Mouse (Mus musculus) fibroblast of lung, adult 2 months (primary cell): ENCODE results near the gene Iffo2.
"Not testable (repeated sequence)": the region's sequence is repeated elsewhere in the genome, so short reads cannot be mapped to it uniquely, and the experiment has no call there.

Experiments
- DNase-seq: peaks from one replicate; pipeline ENCODE4 v3.0.0-alpha.2; 2011; ENCODE audit warnings: low read depth

The Iffo2 gene

GRCm38 (mm10) chr4:139530248-139530647 is at the start of gene Iffo2:
TSS of gene Iffo2 (plus strand) at chr4:139530548.
- not testable (repeated sequence) for DNase-seq

GRCm38 (mm10) chr4:139481400-139481799 is 48.9 kb upstream of the Iffo2 start:
- DNase-seq: no peak

DNA sequence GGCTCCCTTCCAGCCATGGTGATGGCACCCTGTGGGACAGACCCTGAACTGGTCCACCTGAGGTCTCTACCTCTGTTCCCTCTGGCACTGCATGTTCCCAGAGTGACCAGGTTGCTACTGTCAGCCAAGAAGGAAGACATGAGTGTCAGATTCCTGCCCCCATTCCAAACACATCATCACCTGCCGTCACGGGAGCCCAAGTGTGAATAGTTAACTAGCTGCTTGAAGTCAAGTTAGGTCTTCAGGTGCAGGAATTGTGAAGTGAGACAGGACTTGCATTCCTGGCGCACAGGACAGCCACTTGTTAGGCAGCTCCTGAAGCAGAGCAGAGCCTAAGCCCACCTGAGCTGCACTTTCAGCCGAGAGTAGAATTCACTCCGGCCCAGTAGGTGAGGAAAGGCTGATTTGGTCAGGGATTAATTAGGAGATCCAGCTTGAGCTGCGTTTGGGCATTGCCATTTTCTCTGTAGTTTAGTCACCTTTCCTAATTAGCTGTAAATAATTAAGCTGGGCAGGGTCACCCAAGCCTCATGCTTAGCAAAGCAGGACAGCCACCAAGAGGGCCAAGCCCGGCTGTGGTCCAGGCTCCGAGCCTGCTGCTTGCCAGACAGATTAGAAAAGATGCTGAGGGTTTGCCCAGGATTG is 46.8 kb upstream of the Iffo2 start:
- no peak for DNase-seq

- DNase-seq: no peak
These were observed 45.9 kb upstream of the Iffo2 start for GRCm38 (mm10) chr4:139484496-139484895.

DNA sequence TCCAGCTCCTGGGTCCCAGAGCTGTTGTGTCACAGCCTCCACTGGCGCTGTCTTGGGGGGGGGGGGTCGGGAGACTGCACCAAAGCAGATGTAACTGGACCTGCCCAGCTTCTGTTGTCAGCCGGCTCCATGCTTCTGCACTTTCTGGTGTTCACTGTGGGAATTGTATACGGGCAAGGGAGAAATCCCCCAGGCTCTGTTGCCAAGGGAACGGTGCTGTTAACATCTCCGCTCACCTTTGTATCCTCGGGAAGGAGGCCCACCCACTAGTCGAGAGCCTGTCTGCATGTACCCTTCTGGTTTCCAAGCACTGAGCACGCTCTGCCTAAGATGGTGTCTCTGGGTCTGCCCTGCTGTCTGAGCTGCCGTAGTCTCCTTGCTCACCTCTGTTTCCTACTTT is 43.3 kb upstream of the Iffo2 start:
- DNase-seq: no peak

GRCm38 (mm10) chr4:139488325-139488724 is 42.0 kb upstream of the Iffo2 start:
- DNase-seq: no peak

DNA sequence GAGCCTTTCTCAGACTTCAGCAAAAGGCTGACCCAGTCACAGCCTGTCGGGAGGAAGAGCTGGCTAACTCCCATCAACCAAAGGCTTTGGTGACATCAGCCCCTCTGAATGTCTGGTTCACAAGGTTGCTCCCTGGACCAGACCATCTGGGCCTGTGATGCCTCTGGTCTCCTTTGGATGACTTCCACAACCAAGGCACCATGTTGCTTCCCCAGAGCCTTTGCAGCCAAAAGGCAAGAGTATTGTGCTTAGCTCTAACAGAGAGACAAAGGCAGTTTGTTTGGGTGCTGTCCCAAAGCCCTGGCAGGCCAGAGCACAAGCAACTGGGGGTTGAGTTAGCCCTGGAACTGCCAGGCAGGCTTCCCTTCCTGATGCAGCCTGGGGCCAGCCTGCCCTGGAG is 40.4 kb upstream of the Iffo2 start:
- DNase-seq: peak; percentile 15

DNA sequence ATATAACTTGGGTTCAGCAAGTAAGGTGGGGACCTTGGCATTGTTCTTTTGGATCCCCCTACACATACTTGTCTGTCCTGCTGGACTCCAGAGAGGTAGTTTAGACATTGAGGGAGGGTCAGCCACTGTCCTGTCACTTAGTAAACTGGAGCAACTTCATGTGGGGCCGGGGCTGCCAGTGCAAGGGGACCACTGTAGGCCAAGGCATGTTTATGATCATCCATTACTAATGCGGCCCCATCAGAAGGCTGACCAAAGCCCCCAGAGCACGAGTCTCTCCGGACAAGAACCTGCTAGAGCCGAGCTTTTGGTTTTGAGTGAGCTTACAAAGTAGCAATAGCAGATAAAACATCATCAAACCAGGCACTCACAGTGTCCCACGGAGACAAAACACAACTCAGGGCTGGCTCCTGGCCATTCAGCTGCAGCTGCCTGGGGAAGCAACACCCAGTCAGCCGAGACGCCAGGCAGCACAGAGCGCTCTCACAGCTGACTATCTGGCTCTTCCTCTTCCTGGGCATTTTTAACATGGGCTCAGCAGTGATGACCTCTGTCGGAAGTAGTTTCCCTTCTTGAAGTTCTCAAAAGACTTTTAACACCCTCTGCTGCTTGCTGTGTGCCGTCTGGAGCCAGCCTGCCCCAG is 39.8 kb upstream of the Iffo2 start:
- no peak for DNase-seq

GRCm38 (mm10) chr4:139491541-139492170 is 38.7 kb upstream of the Iffo2 start:
- DNase-seq: no peak

- DNase-seq: no peak
These were observed 38.0 kb upstream of the Iffo2 start for GRCm38 (mm10) chr4:139492258-139492833.

DNA sequence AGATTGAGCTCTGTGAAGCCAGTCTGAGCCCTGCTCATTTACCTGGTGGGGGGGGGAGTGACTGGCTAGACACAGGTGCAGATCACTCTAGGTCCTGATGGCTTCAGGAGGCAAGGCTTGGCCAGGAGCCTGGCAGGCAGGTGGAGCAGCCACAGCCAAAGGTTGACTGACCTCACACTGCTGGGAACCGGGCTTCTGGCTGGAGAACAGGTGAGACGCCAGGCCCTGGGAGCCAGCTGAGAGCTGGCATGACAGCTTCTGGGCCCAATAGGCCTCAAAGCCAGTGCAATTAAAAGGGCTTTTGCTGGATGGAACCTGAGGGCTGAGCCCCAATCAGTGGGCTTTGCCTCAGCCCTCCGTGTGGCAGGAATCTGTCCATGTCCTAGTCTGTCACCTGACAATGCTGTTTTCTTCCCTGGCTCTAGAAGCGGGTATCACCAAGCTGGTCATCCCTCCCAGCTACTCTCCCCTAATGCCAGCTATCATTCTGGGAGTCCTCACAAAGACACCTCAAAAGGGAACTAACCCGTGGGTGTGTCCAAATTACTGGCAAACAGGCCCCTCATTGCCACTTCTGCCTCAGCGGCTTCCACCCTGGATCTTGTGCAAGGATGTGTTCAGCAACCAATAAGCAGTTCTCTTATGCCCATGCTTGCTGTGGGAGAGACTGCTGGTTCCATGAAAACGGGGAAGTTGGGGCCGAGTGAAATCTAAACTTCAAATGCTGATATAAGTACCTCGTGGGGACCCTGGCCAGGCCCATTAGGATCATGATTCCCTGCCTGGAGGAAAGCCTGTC is 36.9 kb upstream of the Iffo2 start:
- no peak for DNase-seq

- DNase-seq: peak; percentile 71
These were observed 29.5 kb upstream of the Iffo2 start for GRCm38 (mm10) chr4:139500814-139501213.

- no peak for DNase-seq
These were observed 28.6 kb upstream of the Iffo2 start for GRCm38 (mm10) chr4:139501702-139502101.

DNA sequence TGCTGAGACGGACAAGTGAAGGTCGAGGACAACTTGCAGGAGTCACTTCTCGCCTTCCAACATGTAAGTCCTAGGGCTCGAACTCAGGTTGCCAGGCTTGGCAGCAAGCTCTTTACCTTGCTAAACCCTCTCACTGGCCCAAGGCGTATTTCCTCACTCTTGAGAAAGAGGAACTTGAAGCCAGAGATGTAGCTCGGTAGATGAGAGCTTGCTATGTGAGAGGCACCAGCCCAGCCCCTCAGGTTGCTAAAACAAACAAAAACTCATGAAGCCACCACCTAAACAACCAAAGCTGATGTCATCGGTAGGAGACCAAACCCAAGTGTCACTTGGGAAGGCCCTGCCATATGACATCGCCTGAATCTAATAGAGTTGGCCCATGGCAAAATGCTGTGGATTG is 26.4 kb upstream of the Iffo2 start:
- DNase-seq: no peak

GRCm38 (mm10) chr4:139505716-139506115 is 24.6 kb upstream of the Iffo2 start:
- no peak for DNase-seq

- DNase-seq: no peak
These were observed 23.6 kb upstream of the Iffo2 start for GRCm38 (mm10) chr4:139506727-139507126.

DNA sequence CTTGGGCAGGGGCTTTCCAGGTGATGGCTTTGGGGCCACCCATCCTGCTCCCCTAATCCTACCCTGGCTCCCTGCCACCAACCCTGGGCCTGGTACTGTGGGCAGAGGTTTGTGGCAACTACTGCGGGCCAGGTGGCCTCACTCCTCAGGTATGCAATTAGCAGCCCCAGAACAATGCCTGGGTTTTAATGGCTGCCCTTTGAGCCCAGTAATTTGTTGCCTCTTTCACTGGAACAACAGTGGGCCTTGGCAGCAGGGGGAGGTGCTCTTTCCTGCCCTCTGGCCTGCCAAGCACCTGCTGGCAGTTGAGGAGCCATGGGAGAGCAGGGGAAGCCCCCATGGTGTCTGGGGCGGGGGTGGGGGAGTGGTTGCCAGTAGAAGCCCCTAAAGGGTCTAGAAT is 21.3 kb upstream of the Iffo2 start:
- no peak for DNase-seq

DNA sequence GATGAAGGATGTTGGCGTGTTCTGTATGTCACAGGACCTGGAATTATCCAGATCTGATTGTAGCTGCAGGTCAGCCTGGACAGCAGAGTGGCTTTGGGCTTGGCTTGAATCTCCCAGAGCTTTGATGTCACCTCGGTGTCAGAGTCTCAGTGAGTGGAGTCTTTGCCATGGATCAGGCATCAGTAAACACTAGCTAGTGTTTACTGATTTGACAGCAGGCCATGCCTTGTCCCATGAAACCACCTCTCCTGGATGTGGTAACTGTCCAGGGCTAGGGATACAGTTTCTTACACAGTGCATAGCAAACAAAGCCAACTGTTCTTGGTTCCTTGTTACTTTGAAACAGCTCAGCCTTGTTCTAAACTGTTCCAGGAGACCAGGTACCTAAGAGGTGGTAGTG is 18.8 kb upstream of the Iffo2 start:
- DNase-seq: no peak

DNA sequence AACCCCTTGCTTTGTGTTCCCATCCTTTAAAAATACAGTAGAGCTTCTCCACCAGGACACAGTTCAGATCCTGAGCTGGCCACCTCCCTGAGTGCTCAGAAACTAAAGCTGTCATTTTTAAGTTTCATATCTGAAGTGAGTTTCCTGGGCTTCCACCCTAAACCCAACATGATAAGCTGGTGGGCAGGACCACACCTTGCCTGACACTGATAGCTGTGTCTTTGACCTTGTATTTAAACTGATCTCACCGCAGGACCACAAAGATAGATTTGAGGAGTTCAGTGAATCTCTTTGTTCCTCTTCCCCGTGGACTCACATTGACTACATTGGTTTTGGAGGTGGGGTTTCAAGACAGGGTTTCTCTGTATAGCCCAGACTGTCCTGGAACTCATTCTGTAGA is 17.4 kb upstream of the Iffo2 start:
- no peak for DNase-seq

GRCm38 (mm10) chr4:139519221-139519620 is 11.1 kb upstream of the Iffo2 start:
- DNase-seq: no peak

GRCm38 (mm10) chr4:139521926-139522325 is 8.4 kb upstream of the Iffo2 start:
- DNase-seq: no peak

DNA sequence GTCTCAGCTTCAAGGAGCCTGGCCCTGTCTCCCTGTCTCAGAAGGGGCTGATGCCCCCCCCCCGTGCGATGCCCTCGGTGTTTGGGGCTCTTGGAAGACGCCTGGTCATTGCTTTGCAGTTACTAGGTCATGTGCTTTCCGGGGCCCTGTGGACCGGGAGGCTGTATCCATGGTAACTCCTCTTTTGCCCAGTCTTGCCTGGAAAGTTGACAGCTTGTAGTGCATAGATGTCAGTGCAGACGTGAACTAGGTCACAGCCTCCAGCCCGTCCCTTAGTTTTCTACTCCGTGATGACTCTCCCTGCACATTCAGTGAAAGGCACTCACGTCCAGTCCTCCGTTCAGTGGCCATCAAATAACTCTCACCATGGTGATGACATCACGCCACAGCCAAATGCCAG is 3.9 kb upstream of the Iffo2 start:
- no peak for DNase-seq
